ENCODE assay signal across 8 mouse cellular contexts in the genomic region with DNA sequence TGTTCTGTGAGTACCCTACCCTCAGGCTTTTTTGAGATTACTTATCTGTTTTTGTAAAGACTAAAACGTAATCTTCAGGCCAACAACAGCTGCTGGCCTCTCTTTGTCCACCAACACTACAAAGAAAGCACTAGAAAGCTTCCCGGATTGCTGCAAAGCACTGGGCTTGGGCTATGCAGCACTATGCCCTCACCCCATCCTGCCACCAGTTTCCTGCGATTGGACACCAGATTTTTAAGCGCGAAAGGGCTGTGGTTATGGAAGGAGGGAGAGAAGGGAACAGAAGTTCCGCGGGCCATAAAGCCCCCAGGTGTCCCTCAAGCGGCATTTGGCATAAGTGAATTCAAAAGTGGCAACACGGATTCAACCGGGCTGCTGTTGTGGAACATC. TPM values are rescaled to one million over a fixed set of nuclear protein-coding genes. Genes with fewer than 3 reads are reported as not detected.
DNase-seq lines count a peak whose midpoint lies in the region; ATAC-seq and TF ChIP-seq lines count a peak whose summit lies in the region.

No protein-coding gene starts in this region.

- peak; percentile 2 for DNase-seq in adrenal gland, postnatal 25 days
- no peak for DNase-seq in adrenal gland, postnatal 4 days (ENCODE audit: low spot score in 2 of 2)
- DNase-seq in testis, postnatal 14 days (ENCODE audit: low spot score) = no peak
- peak; percentile 72 for DNase-seq in forebrain, embryonic 11.5 days (ENCODE audit: low spot score)
- DNase-seq in mesoderm, embryonic 11.5 days (ENCODE audit: low read depth, low spot score) = peak; percentile 68
- DNase-seq in spleen, postnatal 4 days (ENCODE audit: low spot score in 2 of 2) = no peak

- H3K4me1 ChIP-seq in testis, adult 2 months (ENCODE audit: control insufficient read depth, insufficient read depth, low read length) = peaks cover 5% of the 10 kb centered on the region
- H3K4me1 ChIP-seq in forebrain, embryonic 11.5 days (replicated peaks; ENCODE audit: control insufficient read depth, insufficient read depth, low read length) = peaks cover 2% of the 10 kb centered on the region; the same call in 1 of the 2 replicates
- H3K4me1 ChIP-seq in intestine, embryonic 16.5 days (ENCODE audit: control insufficient read depth, insufficient read depth, low read length) = no peaks in the 10 kb centered on the region

- H3K27ac ChIP-seq in testis, adult 2 months (ENCODE audit: control insufficient read depth, insufficient read depth, low read depth, low read length) = no peak overlapping the region
- peak overlapping the region; percentile 86 for H3K27ac ChIP-seq in forebrain, embryonic 11.5 days (ENCODE audit: low read depth, low read length)
- H3K27ac ChIP-seq in intestine, embryonic 16.5 days (ENCODE audit: low read length) = peak overlapping the region; percentile 96

- no peaks in the 10 kb centered on the region for H3K27me3 ChIP-seq in testis, adult 2 months (ENCODE audit: control insufficient read depth, insufficient read depth, low read length)
- peaks cover 9% of the 10 kb centered on the region; the same call in 1 of the 2 replicates for H3K27me3 ChIP-seq in forebrain, embryonic 11.5 days (ENCODE audit: control insufficient read depth, insufficient read depth, low read length)
- no peaks in the 10 kb centered on the region for H3K27me3 ChIP-seq in intestine, embryonic 16.5 days (replicated peaks; ENCODE audit: control insufficient read depth, insufficient read depth, low read length)

- peak; percentile 45 for ATAC-seq in forebrain, embryonic 11.5 days (replicated peaks; ENCODE audit: low FRiP score)
- peak; percentile 37; the same call in 1 of the 2 replicates for ATAC-seq in intestine, embryonic 16.5 days

- 2% methylated on average over 10 of the region's 10 CpGs for WGBS in forebrain, embryonic 11.5 days
- under 1% methylated on average over 10 of the region's 10 CpGs for WGBS in intestine, embryonic 16.5 days

- no peak for TF ChIP-seq CTCF in testis, adult 2 months (IDR thresholded peaks at IDR 0.05; ENCODE audit: control insufficient read depth, insufficient read depth, insufficient replicate concordance, low read depth, low read length)

- peak overlapping the region; percentile 98 for H3K9ac ChIP-seq in forebrain, embryonic 11.5 days (ENCODE audit: low read length)
- H3K9ac ChIP-seq in intestine, embryonic 16.5 days (ENCODE audit: low read depth, low read length) = peak overlapping the region; percentile 98

- no peak for TF ChIP-seq POLR2A in testis, adult 2 months (IDR thresholded peaks at IDR 0.05; ENCODE audit: control insufficient read depth, low read depth, low read length)

- peak overlapping the region; percentile 96 for H3K4me3 ChIP-seq in testis, adult 2 months (ENCODE audit: control insufficient read depth, low read depth, low read length)
- H3K4me3 ChIP-seq in forebrain, embryonic 11.5 days (ENCODE audit: low read depth, low read length) = peak overlapping the region; percentile 60
- peak overlapping the region; percentile 82 for H3K4me3 ChIP-seq in intestine, embryonic 16.5 days (ENCODE audit: low read length)

- no peaks in the 10 kb centered on the region for H3K36me3 ChIP-seq in testis, adult 2 months (ENCODE audit: control insufficient read depth, insufficient read depth, low read length)
- peaks cover 8% of the 10 kb centered on the region; the same call in 1 of the 2 replicates for H3K36me3 ChIP-seq in forebrain, embryonic 11.5 days (ENCODE audit: control insufficient read depth, insufficient read depth, low read length)
- H3K36me3 ChIP-seq in intestine, embryonic 16.5 days (ENCODE audit: control insufficient read depth, insufficient read depth, low read length) = peaks cover 13% of the 10 kb centered on the region; the same call in 1 of the 2 replicates

- no peaks in the 10 kb centered on the region for H3K9me3 ChIP-seq in forebrain, embryonic 11.5 days (ENCODE audit: control insufficient read depth, low read length)
- no peaks in the 10 kb centered on the region for H3K9me3 ChIP-seq in intestine, embryonic 16.5 days (ENCODE audit: control insufficient read depth, low read length)

- peak overlapping the region; percentile 84 for H3K4me2 ChIP-seq in forebrain, embryonic 11.5 days (ENCODE audit: low read depth, low read length, severe bottlenecking)
- peak overlapping the region; percentile 69 for H3K4me2 ChIP-seq in intestine, embryonic 16.5 days (ENCODE audit: low read depth, low read length)

RNA-seq across cellular contexts. Expression of a gene that starts 0.8 kb away (rescaled TPM):
- total RNA-seq in adrenal gland, postnatal 25 days (2021) = 4.9 TPM in 2 replicates
- 10 to 100 TPM; 12.5 to 12.9 TPM for total RNA-seq in adrenal gland, postnatal 4 days (2021)
- 1.2 and 1.3 TPM in 2 replicates for polyA plus RNA-seq in testis, adult 2 months (2012; rRNA removed)
- 15.8 and 16.4 TPM in 2 replicates for polyA plus RNA-seq in forebrain, embryonic 11.5 days (2014; fragmentation: Nextera tagmentation; extraction: Ambion mirVana)
- 4.8 and 5.4 TPM in 2 replicates for polyA plus RNA-seq in intestine, embryonic 16.5 days (2015; fragmentation: Nextera tagmentation; extraction: Ambion mirVana)

RNA-seq across cellular contexts. Expression of a gene that starts 44.4 kb away (rescaled TPM):
- total RNA-seq in adrenal gland, postnatal 25 days (2021) = 4.3 and 5.1 TPM in 2 replicates
- total RNA-seq in adrenal gland, postnatal 4 days (2021) = 10 to 100 TPM in 1 of 2 experiments, 1 to 10 TPM in 1; 9.1 to 12.2 TPM
- polyA plus RNA-seq in testis, adult 2 months (2012; rRNA removed) = 3.4 and 4.2 TPM in 2 replicates
- polyA plus RNA-seq in forebrain, embryonic 11.5 days (2014; fragmentation: Nextera tagmentation; extraction: Ambion mirVana) = 13.4 and 15.0 TPM in 2 replicates
- polyA plus RNA-seq in intestine, embryonic 16.5 days (2015; fragmentation: Nextera tagmentation; extraction: Ambion mirVana) = 1.5 and 1.6 TPM in 2 replicates

RNA-seq across cellular contexts. Expression of a gene that starts 56.2 kb away (rescaled TPM):
- 64.6 and 70.3 TPM in 2 replicates for total RNA-seq in adrenal gland, postnatal 25 days (2021)
- 10 to 100 TPM; 54.2 to 55.8 TPM for total RNA-seq in adrenal gland, postnatal 4 days (2021)
- 2.3 and 2.5 TPM in 2 replicates for polyA plus RNA-seq in testis, adult 2 months (2012; rRNA removed)
- polyA plus RNA-seq in forebrain, embryonic 11.5 days (2014; fragmentation: Nextera tagmentation; extraction: Ambion mirVana) = 1.5 and 1.7 TPM in 2 replicates
- 15.5 and 16.5 TPM in 2 replicates for polyA plus RNA-seq in intestine, embryonic 16.5 days (2015; fragmentation: Nextera tagmentation; extraction: Ambion mirVana)

Comparison
In these comparisons a context has a peak if more than half of its experiments do, and no peak if none do; other contexts are left out.
1. DNase-seq: peak in adrenal gland, postnatal 25 days (single experiment), forebrain, embryonic 11.5 days (single experiment) and mesoderm, embryonic 11.5 days (single experiment); none in adrenal gland, postnatal 4 days (0 of 2), testis, postnatal 14 days (single experiment) and spleen, postnatal 4 days (0 of 2).
2. Peak in every context shown above with its lines, with median percentiles within 50 percentile points of each other: H3K4me3 ChIP-seq.